Mouse (Mus musculus): Measurements from ENCODE around the gene Iqch.

Iqch gene

GRCm38 (mm10) chr9:63602043-63602939 is at the start of gene Iqch, which contains the start of gene Aagab:
TSS of gene Iqch (minus strand) at chr9:63602493.
TSS of gene Aagab (plus strand) at chr9:63602660.
- peak; percentile 92 for DNase-seq (ENCODE audit: low spot score)

GRCm38 (mm10) chr9:63651594-63651993 is 49.3 kb upstream of the Iqch start:
- no peak for DNase-seq (ENCODE audit: low spot score)

GRCm38 (mm10) chr9:63650905-63651304 is 48.6 kb upstream of the Iqch start:
- DNase-seq (ENCODE audit: low spot score): no peak

- no peak for DNase-seq (ENCODE audit: low spot score)
Observed at GRCm38 (mm10) chr9:63649841-63650545, 47.7 kb upstream of the Iqch start.

- DNase-seq (ENCODE audit: low spot score): no peak
Observed at GRCm38 (mm10) chr9:63648520-63648918, 46.2 kb upstream of the Iqch start.

GRCm38 (mm10) chr9:63647581-63648519 is 45.6 kb upstream of the Iqch start:
- DNase-seq (ENCODE audit: low spot score): no peak

GRCm38 (mm10) chr9:63645084-63645483 is 42.8 kb upstream of the Iqch start:
- no peak for DNase-seq (ENCODE audit: low spot score)

- DNase-seq (ENCODE audit: low spot score): no peak
Observed at GRCm38 (mm10) chr9:63644011-63644410, 41.7 kb upstream of the Iqch start.

- no peak for DNase-seq (ENCODE audit: low spot score)
Observed at GRCm38 (mm10) chr9:63641983-63642646, 39.8 kb upstream of the Iqch start.

- DNase-seq (ENCODE audit: low spot score): no peak
Observed at GRCm38 (mm10) chr9:63636113-63636512, 33.8 kb upstream of the Iqch start.

- no peak for DNase-seq (ENCODE audit: low spot score)
Observed at GRCm38 (mm10) chr9:63633334-63633733, 31.0 kb upstream of the Iqch start.

- DNase-seq (ENCODE audit: low spot score): no peak
Observed at GRCm38 (mm10) chr9:63632924-63633323, 30.6 kb upstream of the Iqch start.

- DNase-seq (ENCODE audit: low spot score): no peak
Observed at GRCm38 (mm10) chr9:63632045-63632444, 29.8 kb upstream of the Iqch start.

GRCm38 (mm10) chr9:63625090-63625756 is 22.9 kb upstream of the Iqch start:
- DNase-seq (ENCODE audit: low spot score): no peak

GRCm38 (mm10) chr9:63623895-63624569 is 21.7 kb upstream of the Iqch start:
- DNase-seq (ENCODE audit: low spot score): no peak

- DNase-seq (ENCODE audit: low spot score): no peak
Observed at GRCm38 (mm10) chr9:63617967-63618366, 15.7 kb upstream of the Iqch start.

- no peak for DNase-seq (ENCODE audit: low spot score)
Observed at GRCm38 (mm10) chr9:63614018-63614985, 12.0 kb upstream of the Iqch start.

- DNase-seq (ENCODE audit: low spot score): no peak
Observed at GRCm38 (mm10) chr9:63613569-63613968, 11.3 kb upstream of the Iqch start.

Data from c-Kit-positive CD71-positive TER-119-positive erythroid progenitor cells, embryonic 14.5 days (primary cell).